Mouse (Mus musculus): ENCODE data around the gene Tmem94.
A peak's percentile ranks its signal among the peaks of the same experiment; 100 is the strongest.

Gene Tmem94

DNA sequence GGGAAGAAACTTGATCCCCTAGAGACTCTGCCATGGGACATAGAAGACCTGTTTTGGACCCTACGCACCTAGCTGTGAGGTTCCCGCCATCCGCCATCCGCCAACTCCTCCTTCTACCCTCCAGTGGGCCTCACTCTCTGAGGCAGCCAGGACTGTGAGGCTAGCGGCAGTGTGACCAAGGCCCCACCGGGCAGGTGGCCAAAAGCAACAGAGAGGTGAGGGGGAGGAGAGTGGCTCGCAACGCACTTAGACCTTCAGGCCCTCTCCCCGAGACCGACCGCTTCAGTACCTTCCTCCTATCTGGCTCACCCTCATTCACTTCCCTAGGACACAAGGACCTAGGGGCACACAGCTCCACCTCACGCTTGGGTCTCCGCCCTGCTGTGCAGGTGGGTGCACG, 45.1 kb downstream of the Tmem94 start:
- peak; percentile 63 for DNase-seq

DNA sequence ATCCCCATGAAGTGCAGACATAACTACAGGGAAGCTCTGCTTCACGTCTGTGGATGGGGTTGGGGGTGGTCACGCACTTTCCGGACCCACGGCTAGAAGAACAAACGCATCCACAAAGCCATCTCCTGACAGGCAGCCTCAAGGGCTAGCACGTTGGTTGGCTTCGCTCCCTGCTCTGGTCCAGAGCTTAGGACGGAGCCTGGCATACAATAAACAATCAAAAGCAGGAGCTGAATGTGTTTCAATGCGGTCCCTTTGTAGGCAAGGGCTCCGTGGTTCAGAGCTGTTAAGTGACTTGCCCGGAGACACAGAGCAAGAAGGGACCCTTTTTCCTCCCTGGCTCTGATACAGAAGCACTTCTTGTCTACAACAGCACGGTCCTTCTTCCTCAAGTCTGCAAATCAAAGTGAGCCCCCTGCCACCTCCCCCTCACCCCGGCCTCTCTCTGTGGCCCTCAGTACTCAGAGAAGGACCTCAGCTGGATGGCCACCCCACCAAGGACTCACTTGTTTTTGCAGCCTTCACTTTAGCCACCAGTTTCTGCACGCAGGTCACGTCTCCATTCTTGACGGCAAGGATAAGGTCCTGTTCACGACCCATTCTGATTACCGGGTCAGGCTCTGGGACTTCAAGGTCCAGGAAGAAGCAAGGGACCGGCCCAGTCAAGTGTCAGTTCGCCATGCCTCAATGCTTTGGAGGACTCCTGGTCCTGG, 46.3 kb downstream of the Tmem94 start:
- no peak for DNase-seq

DNA sequence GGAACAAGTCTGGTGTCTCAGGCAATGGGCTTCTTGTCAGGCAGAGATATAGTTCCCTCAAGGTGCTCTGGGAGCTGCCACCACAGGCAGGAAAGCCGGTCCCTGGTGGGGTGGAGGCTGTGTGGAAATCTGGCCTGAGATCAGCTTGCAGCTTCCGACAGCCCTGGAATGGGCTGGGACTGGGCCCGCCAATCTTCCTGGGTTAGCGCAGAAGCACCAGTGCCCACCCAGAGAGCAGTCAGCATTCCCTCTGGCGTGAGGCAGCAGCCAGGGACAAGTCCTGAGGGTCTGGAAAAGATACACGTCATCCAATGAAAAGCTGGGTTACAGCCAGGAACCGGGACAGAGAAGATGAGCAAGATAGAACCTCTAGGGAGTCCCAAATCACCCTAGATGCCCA, 46.9 kb downstream of the Tmem94 start:
- peak; percentile 64 for DNase-seq

DNA sequence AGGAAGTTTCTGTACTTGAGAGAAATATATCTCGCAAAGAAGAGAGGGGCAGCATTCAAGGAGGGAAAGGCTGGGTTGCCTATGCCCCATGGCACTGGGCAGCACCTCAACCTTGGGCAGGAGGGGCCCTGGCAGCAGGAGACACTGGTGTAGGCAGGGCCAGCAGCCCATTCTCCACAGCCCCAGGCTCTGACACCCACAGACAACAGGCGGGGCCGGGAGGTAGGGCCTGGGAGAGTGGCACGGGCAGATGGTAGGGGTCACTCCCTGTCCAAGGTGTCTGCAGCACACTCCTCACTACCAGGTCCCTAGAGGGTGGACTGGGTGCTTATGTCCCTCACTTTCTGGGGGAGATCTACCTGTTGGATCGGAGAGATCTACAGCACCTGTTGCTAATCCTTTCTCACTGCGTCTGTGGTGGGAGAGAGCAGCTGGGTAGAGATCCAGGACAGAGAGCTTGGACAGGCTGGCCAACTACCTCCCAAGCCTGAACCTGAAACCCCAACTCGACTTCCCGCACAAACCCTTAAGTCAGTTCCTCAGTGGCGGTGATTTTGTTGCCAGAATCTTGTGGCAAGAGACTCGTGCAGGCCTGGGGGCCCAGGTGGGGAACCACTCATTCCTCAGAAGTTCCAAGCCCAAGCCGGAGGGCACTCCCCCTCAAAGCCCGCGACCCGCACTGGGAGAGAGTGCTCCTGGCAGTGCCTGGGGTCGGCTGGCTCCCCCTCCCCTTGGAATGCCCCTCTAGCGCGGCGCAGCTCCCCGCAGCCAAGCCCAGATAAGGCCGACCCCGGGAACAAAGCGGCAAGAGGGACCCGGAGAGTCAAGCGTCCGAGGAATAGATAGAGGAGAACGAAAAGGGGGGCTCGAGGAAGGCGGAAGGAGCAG, 47.5 kb downstream of the Tmem94 start:
- no peak for DNase-seq

DNA sequence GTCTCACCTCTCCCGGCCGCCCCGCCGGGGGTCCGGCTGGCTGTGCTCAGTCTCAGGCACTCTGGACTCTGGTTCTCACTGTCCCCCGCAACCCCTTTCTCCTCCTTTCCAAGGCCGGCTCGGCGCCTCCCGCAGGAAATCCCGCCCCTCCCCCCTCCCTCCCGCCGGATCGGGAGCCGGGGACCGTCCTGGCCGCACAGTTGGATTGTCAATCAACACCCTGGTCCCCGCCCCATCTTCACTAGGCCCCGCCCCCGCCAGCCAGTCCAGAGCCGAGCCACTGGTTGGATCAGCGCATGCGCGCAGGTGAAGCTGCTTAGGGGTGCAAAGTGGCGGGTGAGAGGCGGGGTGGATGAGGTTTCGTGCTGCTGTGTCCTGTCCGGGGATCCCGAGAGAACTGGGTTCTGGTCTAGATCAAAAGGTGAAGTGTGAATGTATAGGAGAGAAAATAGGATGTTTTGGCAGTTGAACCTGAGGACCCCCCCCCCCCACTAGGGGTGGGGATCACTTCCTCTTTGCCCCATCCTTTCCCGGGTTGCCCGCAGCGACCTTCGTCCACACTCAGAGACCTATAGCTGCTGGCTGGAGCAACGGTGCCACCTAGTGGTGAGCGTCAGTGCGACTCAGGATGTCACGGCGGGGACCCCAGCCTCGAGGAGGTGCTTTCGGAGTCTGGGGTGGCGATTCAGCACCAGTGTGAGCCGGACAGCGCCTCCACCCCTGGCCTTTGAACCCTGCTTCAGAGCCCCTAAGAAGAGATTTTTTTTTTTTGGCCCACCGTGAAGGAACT, 48.5 kb downstream of the Tmem94 start, which contains the start of gene Caskin2:
TSS of gene Caskin2 (minus strand) at position 133 of the 790 bp plus-strand sequence.
- peak; percentile 98 for DNase-seq

DNA sequence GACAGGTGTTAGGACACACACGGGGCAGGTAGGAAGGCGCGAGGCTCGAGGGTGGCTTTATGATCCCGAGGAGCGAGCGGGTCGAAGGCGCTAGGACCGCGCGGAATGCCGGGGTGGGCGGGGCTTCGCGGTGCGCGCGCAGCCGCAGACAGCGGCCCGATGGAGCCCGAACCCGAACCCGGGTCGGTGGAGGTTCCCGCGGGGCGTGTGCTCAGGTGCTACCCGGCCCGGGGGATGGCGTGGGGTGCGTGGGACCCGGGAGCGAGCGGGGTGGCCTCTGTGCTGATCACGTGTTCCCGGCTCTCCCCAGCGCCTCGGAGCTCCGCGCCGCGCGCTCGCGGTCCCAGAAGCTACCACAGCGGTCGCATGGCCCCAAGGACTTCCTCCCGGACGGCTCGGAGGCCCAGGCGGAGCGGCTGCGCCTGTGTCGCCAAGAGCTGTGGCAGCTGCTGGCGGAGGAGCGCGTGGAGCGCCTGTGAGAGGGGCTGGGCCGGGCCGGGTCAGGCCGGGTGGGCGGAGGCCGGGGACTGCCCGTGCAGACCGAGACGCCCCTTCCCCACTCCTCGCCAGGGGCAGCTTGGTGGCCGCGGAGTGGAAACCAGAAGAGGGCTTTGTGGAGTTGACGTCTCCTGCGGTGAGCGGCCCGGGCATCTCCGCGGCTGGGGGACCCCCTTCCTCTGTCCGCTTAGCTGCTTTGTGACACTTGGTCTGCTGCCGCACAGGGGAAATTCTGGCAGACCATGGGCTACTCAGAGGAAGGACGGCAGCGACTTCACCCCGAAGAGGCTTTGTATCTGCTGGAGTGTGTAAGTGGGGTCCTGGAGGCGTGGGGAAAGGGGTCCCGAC, 49.6 kb downstream of the Tmem94 start, which contains the start of gene Tsen54:
TSS of gene Tsen54 (plus strand) at position 120 of the 846 bp plus-strand sequence.
- peak; percentile 89 for DNase-seq

DNA sequence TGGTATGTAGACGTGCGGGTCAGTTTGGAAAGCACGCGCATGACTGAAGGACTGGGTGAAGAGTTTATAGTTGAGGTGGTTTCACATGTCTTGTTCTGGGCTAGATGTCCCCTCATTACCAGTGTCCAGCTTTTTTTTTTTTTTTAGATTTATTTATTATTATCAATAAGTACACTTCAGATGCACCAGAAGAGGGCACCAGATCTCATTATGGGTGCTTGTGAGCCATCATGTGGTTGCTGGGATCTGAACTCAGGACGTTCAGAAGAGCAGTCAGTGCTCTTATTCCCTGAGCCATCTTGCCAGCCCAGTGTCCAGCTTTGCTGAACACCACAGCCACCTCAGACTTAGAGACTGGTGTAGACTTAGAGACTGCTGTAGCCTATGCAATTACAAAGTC, 52.1 kb downstream of the Tmem94 start:
- no peak for DNase-seq

DNA sequence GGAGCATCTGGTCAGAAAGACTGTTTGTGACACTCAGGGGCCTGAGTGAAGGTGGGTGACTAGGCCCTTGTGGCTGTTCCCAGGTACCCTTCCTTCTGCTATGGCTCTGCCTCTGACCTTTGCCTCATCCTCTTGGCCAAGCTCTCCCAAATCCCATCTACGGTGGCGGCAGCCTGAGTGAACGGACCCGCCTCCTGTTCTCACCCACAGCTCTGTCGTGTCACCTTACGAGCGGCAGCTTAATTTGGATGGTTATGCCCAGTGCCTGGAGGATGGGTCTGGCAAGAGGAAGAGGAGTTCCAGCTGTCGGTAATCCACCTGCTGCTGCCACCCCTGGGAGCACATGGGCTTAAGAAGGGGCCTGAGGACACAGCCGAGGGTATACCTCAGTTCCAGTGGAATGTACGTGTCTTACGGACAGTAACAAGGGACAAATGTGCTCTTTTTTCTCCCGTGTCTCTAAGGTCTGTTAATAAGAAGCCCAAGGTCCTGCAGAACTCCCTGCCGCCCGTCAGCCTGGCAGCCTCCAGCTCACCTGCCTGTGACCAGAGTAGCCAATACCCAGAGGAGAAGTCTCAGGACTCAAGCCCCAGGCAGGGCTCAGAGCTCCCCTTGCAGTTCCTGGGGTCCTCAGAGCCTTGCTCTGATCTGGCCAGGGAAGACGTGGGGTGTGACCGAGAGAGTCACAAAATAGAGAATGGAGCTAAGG, 54.8 kb downstream of the Tmem94 start:
- no peak for DNase-seq

DNA sequence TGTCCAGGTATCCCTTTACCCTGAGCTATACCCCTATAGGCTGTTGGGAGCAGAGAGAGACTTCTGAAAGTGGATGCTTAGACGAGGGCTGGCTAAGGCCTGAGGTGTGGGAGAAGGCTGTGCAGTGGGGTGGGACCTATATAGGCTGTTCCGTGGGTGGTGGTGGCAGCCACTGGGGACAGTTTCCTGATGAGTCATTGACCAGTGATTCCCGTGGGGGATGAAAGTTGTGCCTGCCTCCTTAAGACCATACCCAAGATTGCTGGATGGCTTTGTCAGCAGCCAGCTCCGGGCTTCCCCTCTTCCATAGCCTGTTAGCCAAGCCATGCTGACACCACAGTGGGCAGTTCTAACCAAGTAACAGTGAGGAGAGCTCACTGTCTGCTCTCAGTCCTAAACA, 55.8 kb downstream of the Tmem94 start:
- no peak for DNase-seq

DNA sequence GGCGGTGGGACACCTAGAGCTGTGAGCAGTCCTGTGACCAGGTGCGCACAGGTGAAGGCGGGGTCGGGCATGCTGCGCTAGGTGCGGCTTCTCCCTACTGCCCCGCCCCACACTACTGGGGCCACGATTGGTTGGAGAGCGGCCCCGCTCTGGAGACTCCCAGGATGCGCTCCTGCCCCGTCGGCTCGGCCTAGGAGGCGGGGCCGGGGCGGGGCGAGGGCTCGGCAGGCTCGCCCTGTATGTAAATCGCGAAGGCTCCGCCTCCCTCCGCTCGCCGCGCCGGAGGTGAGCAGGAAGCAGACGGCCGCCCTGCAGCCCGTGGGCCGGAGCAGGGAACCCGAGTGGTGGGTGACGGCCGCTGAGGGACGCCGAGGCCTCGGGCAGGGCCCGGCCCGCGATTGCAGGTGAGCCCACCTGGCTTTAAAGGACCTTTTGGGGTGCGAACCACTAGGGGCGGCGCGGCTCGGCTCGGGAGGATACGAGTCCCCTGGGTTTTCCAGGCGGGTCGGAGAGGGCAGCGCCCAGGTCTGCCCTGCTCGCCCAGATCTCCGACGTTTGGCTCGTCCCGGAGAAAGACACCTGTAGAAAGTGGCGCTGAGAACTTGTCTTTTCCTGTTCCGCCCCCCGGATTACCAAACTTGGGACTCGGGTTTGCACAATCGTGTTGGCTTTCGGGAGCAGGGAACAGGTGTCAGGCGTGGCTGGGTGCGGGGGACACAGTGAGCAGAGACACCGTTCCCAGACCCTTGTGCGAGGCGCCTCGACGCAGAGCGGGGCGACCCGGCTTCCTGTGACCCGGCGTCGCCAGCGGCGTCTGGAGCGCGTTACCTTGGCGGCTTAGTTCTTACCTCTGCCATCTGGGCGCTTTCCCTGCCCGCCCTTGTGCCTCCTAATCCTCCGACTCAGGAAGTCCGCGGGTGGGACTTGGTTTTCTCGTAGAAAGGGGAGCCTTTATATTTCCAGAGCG, 58.8 kb downstream of the Tmem94 start, which contains the start of gene Llgl2:
TSS of gene Llgl2 (plus strand) at position 276 of the 967 bp plus-strand sequence.
- DNase-seq, result peak; percentile 91

DNA sequence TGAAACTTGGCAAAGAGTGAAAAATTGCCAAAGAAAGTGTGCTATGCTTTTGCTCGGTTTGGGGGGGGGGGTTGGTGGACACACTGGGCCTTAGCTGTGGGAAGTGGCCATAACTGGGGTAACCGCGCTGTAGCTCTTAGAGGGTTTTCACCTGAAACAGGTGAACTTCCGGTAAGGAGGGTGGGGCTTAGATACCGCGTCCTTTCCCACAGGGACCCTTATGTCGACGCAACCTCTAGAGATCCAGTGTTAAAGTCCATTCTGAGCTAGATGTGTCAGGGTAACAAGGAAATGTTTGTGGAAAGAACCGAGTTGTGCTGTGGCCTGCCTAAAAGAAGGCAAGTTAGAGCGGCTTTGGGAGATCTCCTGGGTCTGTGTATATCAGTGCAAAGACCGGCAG, 59.6 kb downstream of the Tmem94 start:
- DNase-seq, result no peak

DNA sequence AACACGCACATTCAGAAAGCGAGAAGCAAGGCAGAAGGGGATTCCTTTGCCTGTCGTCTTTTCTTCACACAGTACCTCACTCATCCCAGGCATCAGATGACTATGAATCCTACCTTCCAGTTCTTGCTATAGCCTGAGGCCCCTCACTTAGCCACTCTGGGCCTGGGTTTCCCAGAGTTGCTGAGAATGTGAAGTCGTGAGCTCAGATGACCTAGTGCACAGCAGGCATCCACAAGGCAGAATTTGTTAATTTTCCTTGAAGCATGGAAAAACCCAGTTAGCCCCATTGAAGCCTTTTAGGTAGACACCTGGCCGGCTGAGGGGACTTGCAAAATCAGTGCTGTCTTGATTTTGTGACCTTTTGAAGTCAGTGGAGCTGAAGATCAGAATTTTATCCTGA, 61.3 kb downstream of the Tmem94 start:
- DNase-seq, result no peak

DNA sequence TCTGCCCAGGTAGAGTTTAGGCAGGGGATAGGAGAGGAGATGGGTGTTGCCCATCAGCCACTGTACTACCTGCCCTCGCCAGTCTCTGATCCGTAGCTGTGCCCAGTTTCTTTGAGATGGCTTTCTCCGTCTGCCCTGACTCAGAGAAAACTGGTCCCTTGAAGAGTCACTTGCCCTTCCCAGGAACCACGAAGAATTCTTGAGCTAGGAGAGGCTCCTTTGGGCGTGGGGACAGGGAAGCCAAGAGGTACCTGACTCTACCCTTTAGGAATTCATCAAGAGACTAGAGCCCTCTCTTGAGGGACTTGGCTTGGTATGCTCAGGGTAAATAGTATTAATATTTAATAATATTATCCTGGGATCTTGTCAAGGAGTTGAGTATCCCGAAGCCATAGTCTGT, 62.4 kb downstream of the Tmem94 start:
- peak; percentile 43 for DNase-seq

DNA sequence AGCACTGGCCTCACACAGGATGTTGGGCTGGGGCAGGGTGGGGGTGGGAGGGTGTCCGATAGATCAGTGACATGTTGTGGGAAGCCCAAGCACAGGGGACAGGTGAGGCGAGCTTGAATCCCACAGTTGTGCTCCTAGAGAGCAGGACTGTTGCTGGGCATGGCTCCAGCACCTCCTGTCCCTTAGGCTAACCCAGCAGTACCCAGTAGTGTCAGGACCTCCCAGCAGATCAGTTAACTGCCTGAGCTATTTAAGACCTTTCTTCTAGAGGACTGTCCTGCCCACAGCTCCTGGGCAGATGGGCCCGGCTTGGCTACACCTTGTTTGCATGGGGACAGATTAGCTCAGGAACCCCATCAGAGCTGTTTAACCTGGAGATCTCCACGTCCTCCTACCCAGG, 63.8 kb downstream of the Tmem94 start:
- DNase-seq, result no peak

DNA sequence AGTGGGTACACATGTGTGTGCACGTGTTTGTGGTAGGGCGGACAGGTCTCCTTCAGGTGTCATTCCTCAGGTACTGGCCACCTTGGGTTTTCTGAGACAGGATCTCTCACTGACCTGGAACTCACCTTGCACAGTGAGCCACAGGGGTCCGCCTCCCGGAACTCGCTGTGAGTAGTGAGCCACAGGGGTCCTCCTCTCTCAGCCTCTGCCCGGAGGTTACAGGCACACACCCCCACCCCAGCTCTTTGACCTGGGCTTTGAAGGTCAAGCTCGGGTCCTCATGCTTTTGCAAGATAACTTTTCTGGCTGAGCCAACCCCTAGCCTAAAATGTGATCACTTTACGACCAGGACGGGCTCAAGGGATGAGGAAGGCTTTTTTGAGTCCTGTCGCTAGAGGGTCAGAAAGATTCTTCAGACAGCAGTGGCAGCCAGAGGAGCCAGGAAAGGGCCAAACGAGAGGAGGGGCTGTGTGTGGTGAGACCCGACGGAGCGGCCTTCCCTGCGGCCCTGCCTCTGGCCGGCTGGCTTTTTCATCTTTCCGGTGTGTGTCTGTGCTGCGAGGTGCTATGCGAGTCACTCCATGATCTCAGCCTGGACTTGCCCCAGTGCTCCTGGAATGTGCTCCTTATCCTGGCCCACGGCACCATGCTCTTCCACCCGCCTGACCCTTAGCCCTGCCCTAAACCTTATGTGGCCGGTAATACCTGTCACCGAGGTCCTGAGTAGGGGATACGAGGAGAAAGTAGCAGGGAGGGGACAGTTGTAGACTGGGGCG, 65.5 kb downstream of the Tmem94 start:
- DNase-seq, result no peak

DNA sequence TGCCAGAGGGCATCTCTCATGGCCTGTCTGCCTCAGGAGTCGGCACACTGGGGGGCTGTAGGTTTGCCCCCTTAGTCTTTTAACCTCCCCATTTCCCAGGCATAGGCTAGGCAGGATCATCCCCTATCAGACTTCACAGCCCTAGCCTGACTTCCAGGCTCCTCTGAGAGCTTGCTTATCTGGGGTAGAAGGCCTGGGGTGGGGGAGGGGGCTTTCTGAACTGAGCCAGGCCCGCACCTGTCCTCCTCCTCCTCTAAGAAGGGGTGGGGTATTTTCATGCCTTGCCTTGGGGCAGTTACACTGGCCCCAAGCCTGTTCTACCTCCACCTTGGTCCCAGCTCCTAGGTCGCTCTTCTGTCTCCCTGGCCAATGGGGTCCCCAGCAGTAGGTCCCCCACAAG, 66.3 kb downstream of the Tmem94 start:
- no peak for DNase-seq

DNA sequence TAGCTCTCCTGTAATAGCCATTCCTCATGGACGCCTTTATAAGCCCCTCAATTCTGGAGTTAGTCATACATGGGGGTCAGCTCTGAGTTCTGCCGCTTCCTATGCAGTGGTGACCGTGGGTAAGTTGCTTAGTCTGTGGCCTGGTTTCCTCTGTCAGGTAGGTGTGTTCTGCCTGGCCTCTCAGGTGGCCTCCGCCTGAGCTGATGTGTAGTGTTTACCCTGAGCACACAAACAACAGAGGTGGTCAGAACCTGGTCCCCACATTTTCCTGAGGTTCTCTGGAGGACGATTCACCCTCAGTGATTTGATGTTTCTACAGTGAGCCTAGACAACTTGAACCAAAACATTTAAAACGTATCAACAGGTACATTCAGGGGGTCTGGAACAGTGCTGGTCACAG, 66.8 kb downstream of the Tmem94 start:
- DNase-seq, result no peak

DNA sequence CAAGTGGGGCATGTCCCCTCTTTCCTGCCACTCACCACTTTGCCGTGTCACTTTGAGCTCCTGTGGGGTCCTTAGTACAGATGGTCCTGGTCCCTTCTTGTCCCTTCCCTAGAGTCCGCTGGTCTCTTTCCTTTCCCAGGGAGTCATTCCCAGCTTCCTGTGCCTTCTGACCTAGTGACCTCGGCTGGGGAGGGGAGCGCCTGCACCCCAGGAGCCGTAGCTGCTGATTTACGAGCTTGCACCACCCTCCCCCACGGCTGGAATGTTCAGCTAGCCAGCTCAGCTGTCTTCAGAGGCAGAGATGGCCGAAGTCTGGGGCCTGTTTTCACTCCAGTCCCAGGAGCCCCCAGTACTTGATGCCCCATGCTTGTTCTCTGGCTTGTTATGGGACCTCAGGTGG, 67.3 kb downstream of the Tmem94 start:
- DNase-seq, result peak; percentile 60

DNA sequence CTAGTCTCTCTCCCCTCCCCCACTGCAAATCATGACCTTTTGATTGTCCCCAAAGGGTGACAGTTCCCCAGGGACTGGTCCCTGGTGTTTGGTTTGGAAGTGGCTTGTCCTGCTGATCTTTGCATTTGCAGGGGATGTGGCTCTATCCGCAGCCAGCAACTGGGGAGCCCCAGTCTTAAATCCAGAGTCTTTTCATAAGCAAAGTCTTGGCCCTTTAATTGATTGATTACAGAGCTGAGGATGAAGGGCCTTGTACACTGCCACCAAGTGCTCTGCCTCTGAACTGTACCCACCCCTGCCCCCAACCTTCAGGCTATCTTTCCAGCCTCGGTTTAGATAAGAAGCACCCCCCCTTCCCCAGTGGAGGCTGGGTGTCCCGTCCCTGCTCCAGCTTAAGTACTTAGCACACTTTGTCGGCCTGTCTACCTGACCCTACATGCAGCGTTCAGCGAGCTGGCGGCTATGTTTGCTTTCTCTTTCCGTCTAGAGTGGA, 67.8 kb downstream of the Tmem94 start:
- peak; percentile 43 for DNase-seq
